Mouse (Mus musculus): ENCODE results near the gene Ubl3.
A peak's percentile ranks its signal among the peaks of the same experiment; 100 is the strongest.

The Ubl3 gene

DNA sequence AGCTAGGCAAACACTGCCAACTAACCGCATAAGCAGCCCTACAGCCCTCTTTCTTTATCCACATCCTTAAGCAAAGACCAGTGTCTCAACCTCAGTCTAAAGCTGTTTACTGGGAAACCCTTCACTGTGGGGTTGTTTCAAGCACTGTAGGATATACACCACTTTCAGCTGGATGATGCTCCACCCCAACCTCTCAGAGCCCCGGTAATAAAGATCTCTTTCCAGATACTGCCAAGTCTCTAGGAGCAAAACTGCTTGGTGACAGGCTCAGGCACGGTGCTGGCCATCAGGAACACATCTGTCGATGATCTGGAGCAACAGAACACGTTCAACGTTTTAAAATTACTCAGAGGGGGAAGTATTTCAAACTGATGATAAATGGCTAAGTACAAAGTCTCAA, 25.0 kb downstream of the Ubl3 start:
- DNase-seq (ENCODE audit: low read depth, low spot score), result no peak

GRCm38 (mm10) chr5:148526631-148527030, 26.0 kb downstream of the Ubl3 start:
- DNase-seq (ENCODE audit: low read depth, low spot score), result no peak

- DNase-seq (ENCODE audit: low read depth, low spot score), result peak; percentile 43
Observed at GRCm38 (mm10) chr5:148523202-148523971, 29.2 kb downstream of the Ubl3 start.

DNA sequence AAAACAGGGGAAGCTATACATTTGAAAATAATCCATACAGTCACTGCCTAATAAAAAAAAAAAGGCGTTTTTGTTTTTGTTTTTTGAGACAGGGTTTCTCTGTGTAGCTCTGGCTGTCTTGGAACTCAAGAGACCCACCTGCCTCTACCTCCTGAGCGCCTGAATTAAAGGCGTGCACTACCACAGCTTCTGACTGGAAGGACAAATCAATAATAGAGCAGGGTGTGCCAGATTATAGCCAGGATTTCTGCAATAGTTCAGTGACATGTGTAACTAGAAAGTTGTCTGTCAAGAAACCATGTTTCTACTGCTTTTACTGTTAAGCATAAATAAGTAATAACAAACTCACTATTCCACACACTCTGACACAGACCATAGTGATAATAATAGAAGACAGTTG, 30.2 kb downstream of the Ubl3 start:
- no peak for DNase-seq (ENCODE audit: low read depth, low spot score)

DNA sequence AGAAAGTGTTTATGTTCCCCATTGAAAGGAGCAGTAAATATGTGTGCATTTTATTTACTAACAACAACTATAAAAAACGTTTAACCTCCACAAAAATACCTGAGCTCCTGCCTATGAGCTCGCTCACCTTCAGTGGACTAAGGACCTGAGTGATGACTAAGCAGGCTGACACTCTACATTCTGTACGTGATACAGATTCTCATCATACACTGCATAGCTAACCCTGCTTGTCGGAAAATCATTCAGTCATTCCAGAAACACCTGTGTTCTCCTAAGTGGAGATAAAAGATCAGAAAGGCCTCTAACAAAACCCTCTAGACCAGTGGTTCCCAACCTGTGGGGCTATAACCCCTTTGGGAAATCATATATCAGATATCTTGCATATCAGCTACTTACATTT, 35.1 kb downstream of the Ubl3 start:
- DNase-seq (ENCODE audit: low read depth, low spot score), result no peak

- DNase-seq (ENCODE audit: low read depth, low spot score), result no peak
Observed at GRCm38 (mm10) chr5:148512042-148512640, 40.4 kb downstream of the Ubl3 start.

- no peak for DNase-seq (ENCODE audit: low read depth, low spot score)
Observed at GRCm38 (mm10) chr5:148510265-148510664, 42.3 kb downstream of the Ubl3 start.

GRCm38 (mm10) chr5:148509731-148510130, 42.9 kb downstream of the Ubl3 start:
- peak; percentile 63 for DNase-seq (ENCODE audit: low read depth, low spot score)

- peak; percentile 65 for DNase-seq (ENCODE audit: low read depth, low spot score)
Observed at GRCm38 (mm10) chr5:148508901-148509604, 43.5 kb downstream of the Ubl3 start.

- DNase-seq (ENCODE audit: low read depth, low spot score), result no peak
Observed at GRCm38 (mm10) chr5:148505381-148505780, 47.2 kb downstream of the Ubl3 start.

- no peak for DNase-seq (ENCODE audit: low read depth, low spot score)
Observed at GRCm38 (mm10) chr5:148502237-148502636, 50.4 kb downstream of the Ubl3 start.

GRCm38 (mm10) chr5:148501228-148501957, 51.2 kb downstream of the Ubl3 start:
- no peak for DNase-seq (ENCODE audit: low read depth, low spot score)

- DNase-seq (ENCODE audit: low read depth, low spot score), result no peak
Observed at GRCm38 (mm10) chr5:148500516-148500915, 52.1 kb downstream of the Ubl3 start.

DNA sequence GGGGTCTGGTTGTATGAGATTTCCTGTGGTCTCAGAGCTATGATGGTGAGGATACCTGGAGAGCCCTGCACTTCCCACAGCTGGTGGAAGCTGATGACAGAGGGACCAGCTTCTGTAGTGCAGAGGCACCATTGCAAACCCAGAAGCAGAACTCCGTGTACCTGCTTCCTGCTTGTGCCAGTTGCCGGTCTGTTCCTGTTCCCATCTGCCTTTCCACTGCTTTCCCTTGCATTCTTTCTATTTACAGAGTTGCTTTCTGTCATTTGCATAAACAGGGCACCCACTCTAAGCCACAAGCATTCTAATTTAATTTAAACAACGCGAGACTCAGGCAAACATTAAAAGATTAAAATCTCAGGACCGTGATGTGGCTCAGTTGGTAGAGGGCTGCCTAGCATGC, 53.0 kb downstream of the Ubl3 start:
- DNase-seq (ENCODE audit: low read depth, low spot score), result no peak

DNA sequence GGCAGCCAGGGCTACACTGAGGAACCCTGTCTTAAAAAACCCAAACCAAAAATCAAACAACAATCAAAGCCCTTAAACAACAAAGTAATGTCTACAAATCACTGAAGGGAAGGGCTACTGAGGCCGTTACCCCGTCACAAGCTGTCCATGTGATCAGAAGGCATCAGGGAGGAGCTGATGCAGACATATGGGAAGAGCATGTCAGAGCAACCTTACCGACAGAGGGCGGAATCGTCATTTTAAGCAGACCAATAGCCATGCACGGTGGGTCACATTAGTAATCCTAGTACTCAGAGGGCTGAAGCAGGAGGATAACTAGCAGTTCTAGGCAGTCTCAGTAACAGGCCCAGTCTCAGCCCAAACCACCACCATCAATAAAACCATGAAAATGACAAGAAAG, 56.6 kb downstream of the Ubl3 start:
- DNase-seq (ENCODE audit: low read depth, low spot score), result peak; percentile 80

- DNase-seq (ENCODE audit: low read depth, low spot score), result peak; percentile 92
Observed at GRCm38 (mm10) chr5:148495173-148495572, 57.4 kb downstream of the Ubl3 start.

DNA sequence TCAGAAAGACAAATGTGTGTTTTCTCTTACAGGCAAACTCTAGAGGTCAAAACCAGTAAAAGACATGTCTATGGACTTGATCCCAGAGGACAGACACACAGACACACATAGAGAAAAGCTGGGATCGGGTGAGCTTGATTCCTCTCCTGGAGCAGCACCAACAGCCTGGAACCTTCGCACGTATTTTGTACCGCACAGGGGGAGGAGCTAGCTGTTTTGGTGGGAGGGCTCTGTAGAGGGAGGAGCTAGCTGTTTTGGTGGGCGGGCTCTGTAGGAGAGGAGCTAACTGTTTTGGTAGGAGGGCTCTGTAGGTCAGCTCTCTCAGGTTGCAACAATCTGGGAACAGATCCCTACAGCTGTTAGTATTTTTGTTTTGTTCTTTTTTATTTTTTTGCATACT, 58.3 kb downstream of the Ubl3 start:
- peak; percentile 72 for DNase-seq (ENCODE audit: low read depth, low spot score)

GRCm38 (mm10) chr5:148493025-148493424, 59.6 kb downstream of the Ubl3 start:
- no peak for DNase-seq (ENCODE audit: low read depth, low spot score)

- DNase-seq (ENCODE audit: low read depth, low spot score), result no peak
Observed at GRCm38 (mm10) chr5:148490391-148490790, 62.2 kb downstream of the Ubl3 start.

DNA sequence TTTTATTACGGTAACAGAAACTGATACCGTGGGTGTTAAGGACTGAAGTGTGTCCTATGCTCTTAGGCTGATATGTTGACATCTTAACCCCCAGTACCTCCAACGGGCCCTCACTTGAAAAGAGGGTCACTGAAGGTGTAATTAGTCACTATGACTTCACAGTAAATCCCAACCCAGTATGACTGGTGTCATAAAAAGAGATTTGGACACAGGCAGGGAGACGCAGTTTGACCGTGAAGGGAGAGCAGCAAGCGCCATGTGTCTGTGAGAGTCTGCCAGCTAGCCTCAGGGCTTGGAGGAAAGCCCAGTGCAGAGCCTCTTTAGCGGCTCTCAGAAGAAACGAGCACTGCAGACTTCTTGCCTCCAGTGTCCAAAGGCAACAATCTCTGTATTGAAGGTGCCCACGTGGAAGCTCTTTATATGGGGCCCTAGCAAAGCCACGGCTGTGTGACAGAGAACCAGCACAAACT, 62.8 kb downstream of the Ubl3 start:
- no peak for DNase-seq (ENCODE audit: low read depth, low spot score)

GRCm38 (mm10) chr5:148488891-148489723, 63.5 kb downstream of the Ubl3 start:
- DNase-seq (ENCODE audit: low read depth, low spot score), result peak; percentile 66
